Mouse (Mus musculus) adrenal gland, adult (tissue): Measurements from ENCODE around the gene Slc7a6os.

Source experiments
- DNase-seq, 2 experiments: peaks; one replicate each; pipeline ENCODE4 v3.0.0; 2022 to 2023; ENCODE audit warnings: low spot score in 1 of 2; ENCODE audit not compliant: inconsistent age in 2 of 2

The Slc7a6os gene

DNA sequence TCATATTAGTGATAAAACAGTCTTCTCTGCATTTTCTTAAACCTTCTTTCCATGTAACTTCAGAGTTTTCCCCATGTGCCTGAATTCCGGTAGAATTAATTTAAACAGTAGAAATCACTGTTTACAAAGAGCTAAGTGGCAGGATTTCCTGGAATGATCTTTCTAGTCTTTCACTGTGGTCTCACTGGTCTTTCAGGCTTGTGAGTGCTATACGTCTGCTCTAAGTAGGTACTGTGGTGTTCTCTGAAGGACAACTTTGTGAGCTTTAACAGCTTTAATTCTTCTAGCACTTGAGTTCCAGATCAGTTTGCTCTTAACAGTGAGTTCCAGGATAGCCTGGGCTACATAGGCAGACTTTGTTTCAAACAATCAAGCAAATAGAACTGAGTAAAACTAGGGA is 32.3 kb downstream of the Slc7a6os start:
- DNase-seq: no peak

DNA sequence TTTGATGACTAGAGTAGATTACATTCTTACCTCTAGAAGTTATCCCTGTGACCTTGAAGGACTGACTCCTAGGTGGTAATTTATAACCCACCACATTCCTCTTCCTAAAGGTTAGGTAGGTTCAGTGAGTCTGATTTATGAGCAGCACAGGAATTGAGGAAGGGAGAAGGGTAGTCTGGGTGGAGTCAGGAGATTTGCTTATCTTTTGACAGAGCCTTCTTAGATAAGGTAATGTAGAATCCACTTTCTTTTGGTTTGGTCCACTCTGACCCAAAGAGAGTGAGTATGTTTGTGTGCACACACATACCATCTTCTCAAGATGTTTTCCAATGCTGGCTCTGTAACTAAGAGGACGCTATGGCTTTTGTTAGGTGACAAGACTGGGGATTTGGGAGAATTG is 33.1 kb downstream of the Slc7a6os start:
- DNase-seq: no peak

DNA sequence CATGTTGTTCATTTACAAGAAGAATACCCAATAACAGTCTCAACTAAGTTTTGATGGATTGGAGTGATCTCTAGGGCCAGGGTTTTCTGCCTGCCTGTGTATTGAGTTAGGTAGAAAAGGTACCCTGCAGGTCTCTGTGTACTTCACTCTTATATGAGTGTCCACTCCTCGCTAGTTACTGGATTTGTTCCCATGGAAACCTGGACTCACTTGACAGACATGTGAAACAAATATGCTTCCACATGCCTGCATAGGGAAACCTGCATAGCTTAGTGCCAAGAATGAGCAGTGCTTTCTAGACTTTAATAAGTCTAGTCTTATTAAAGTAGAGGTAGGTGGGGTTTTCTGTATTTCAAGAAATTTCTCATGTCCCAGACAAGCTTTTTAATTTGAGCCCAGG is 33.8 kb downstream of the Slc7a6os start:
- DNase-seq: no peak

DNA sequence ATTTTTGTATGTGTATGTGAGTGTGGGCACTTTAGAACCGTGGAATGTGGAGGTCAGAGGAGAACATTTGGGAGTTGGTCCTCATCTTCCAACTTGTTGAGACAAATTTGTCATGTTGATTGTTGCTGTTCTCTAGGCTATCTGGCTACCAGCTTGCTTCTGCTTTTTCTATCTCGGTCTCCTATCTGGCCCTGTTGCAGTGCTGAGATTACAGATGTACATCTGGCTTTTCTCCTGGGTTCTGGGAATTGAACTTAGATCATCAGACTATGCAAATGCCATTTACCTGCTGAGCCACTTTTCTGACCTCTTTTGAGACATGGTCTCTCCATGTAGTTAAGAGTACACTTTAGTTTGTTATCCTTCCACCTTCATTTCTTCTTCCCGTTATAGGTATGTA is 37.2 kb downstream of the Slc7a6os start:
- no peak for DNase-seq

DNA sequence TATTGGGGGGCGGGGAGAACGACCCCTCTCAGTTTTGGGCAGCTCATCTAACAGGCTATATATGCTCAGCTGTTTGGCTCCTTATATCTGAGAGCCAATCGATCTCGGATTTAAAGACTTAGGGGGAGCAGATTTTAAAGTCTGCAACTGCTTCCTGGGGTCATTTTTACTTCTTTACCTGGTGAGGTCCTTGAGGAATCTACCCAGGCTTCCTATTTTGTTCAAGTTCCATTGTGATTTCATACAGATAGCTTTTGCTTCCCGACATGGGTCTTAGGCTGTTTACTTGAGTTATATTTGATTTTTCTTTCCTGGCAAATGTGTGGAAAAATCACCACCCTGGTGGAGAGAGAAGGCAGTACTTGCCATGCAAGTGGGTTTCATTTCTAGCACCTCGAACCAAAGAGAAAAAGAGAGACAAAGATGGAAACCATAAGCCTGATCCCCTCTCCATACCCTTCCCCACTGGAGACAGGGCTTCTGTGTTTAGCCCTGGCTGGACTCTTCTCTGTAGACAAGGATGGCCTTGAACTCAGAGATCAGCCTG is 40.7 kb downstream of the Slc7a6os start:
- peak in 1 of 2 experiments; percentile 25 for DNase-seq

DNA sequence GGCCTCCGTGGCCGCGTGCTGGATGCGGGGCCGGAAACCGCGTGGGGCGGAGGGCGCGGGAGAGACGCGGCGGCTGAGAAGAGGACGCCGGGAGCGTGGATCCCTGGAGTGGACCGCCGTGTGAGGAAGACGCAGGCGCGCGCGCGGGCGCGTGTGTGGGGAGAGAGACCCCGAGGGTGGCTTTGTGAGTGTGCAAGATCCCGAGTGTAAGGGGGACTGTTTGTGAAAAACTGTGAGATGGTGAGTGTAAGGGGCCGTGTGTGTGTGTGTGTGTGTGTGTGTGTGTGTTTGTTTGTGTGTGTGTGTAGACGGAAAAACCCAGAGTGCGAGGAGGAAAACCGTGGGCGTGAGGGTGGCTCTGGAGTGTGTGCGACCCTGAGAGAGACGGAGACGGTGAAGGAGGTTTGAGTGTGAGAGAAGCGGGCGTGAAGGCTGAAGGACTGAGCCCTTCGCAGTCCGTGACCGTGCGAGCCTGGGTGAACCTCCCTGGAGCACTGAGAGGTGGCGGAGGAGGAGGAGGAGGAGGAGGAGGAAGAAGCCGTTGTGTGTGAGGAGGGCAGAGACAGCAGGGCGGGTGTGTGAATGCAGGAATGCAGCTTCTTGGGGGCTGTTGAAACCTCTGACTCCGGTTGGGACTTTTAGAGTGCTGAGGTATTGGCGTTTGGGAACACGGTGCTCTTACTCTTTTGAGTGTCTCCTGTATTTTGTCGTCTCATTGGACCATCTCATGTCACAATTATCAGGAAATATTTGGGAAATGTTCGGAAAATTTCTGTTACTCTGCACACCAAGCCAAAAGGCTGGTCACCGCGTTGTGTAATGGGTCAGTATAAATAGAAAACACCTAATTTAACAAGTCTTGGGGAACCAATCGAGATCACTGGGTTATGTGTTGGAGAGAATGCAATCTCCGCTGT is 41.5 kb downstream of the Slc7a6os start:
- peak; percentile 53 to 84 for DNase-seq

DNA sequence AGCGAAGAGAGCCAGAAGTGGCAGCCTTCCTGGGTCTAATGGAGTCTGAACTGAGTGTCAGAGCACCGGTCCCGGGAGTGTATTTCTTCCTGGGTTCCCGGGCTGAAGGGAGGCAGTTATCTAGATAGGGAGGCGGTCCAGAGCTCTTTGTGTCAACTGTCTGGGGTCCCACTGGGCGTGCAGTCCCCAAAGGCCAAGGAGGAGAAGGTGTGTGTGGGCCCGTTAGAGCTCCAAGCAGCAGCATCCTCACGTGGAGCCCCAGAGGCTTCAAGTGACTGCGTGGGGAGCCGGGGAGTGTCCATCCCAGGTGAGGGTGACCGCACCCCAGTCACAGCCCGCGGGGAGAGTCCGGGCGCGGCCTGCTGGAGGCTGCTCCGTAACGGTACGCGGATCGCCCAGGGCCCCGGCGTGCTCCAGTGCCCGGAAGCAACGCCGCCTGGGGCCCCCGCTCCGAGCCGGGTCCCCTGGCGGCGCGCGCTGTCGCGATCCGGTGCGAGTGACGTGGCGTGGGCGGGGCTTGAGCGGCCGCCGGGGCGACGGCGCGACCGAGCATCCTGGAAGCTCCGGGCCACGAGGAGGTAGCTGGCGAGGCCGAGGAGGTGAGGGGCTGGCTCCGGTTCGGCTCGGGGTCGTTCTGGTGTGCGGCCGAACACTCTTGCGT is 42.2 kb downstream of the Slc7a6os start, which contains the start of gene Slc7a6:
Gene Slc7a6 (plus strand): TSS at position 502 of the 661 bp plus-strand sequence.
- peak; percentile 84 to 95 for DNase-seq

DNA sequence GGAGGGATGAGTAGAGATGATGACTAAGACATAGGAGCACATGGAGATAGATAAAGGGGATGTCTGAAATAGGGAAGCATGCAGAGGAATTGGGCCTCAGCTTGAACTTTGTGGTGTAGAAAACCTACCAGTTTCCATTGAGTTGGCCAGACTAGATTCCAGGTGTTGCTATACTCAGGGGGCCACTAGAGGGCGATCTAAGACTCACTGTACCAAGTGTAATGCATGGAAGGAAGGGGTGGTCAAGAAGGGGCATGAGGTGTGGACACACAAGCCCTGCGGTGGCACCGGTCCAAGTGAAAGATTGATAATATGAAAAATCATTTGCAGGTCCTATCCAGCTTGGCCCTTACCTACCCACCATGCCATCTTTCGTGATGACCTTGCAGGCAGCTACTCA is 45.3 kb downstream of the Slc7a6os start:
- peak; percentile 59 to 93 for DNase-seq

DNA sequence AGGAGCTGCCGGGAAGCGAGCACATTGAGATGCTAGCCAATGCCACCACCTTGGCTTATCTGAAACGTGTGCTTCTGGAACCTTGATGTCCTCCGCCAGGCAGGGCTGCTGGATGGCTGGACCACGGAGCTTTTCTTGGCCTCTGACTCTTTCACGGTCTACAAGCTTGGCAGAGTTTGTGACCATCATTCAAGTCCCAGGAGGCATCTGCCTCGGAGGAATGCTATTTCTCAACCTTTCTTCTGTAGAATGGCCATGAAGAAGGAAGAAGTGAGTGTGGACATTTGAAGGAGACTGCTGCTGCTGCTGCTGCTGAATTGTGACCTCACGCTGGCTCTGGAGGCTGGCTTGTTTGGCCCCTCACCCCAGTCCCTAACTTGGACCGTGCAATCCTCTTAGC is 47.5 kb downstream of the Slc7a6os start:
- peak in 1 of 2 experiments; percentile 49 for DNase-seq

DNA sequence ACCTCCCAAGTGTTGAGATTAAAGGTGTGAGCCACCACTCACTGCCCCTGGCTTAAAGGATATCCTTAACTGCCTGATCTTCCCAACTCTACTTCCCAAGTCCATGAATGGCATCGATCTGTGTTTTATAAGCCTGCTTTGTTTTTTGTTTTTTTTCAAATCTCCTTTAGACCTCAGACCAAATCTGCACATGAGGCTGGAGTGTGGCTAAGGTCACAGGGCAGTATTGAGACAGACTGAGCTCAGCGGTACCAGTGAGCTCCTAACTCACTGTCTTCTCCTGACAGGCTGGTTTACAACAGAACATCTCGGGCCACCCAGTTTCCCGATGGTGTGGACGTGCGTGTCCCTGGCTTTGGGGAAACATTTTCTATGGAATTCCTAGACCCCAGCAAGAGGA is 50.9 kb downstream of the Slc7a6os start:
- DNase-seq: no peak

DNA sequence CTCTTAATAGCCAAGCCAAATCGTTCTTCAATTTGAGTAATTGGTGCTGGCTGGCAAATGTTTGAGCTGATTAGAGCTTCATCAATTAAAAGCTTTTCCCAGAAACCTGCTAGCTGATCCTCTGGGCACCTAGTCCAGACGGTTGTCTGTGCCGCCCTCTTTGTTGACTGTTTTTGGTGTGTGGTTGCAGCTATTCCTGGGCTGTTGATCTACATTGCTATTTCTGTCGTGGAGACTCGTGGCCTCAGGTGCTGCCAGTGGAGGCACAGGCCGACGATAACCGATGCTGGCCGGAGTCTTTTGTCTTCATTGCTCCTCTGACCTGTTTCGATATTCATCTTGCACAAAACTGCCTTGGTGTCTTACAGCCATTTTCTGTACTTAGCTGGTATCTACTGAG is 52.4 kb downstream of the Slc7a6os start:
- DNase-seq: no peak

DNA sequence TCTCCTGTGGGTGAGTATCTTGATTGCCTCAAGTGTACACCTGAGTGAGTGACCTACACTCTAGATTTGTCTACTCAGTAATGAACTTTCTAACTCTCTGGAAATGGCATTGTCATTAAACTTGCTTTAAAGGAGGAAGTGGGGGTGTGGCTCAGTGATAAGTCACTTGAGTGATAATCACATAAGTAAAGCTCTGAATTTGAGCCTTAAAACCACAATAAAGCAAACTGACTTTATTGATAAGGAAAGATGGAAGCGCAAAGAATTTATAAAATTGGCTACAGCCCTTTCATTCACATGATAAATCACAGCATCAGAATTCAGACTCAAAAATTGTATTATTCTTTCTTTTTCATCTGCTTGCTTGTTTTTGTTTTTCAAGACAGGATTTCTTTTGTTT is 53.3 kb downstream of the Slc7a6os start:
- DNase-seq: no peak

DNA sequence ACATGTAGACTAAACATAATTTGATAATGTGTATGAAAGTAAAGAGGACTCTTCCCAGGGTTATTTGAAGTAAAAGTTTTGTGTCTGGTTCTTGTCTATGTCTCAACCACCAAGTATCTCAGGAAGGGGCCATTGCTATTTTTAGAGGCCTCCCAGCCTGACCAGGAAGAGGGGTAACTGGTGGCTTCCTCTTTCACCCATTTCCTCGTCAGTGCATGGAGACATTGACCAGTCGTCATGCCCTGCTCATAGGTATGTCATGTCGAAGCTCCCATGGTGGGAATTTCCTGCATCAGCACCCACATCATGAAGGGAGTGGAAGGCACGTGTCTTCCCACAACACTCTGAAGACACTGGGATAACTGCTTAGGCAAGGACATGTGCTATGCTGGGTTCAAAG is 57.9 kb downstream of the Slc7a6os start:
- no peak for DNase-seq

DNA sequence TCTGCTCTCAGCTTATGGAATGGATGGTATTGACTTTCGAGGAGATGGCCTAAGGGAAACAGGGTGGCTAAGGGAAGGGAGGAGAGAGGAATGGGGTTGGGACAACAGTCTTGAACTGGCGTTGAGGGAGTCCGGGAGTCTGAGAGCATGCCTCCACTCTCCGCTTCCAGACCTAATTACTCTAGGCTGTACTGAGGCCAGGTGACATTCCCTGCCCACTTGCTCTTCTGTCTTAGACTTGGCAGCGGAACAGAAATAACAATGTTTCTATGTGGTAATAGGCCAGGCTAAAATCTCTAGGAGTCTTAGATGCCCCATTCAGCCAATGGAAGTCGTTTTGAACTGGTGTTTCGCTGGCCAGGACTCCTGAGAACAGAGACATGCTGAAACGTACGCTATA is 59.7 kb downstream of the Slc7a6os start:
- no peak for DNase-seq
